ENCODE assay signal across 14 mouse cellular contexts in the genomic region with DNA sequence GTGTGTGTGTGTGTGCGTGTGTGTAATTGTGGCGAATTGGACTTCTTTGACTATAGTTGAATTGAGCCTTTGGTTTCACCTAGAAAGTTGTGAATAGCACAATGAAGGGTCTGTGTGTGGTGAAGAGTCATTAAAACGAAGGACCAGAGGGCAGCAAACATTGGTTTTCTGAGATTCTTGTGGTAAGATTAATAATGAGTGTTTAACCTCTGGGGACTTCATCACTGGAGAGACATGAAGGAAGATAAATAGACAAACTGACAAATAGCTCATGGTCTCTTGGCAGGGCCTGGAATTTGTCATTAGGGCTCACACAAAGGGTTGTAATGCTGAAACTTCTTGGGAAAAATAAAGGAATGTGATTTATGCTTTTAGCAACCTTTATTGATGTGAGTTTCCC. TPM values are rescaled to one million over a fixed set of nuclear protein-coding genes. Genes with fewer than 3 reads are reported as not detected.
"Had no signal": no experiment of that assay in that cellular context is flagged by ENCODE, and none has a peak within 500 bp of the region (broad histone marks: within the 10 kb centered on the region; RNA-seq: fewer than 3 reads in every experiment).

No protein-coding gene starts in this region.

- H3K4me3 ChIP-seq: limb, embryonic 13.5 days; midbrain, embryonic 15.5 days; neural tube, embryonic 13.5 days; stomach, embryonic 15.5 days had no signal

- H3K27me3 ChIP-seq: limb, embryonic 13.5 days; midbrain, embryonic 15.5 days; neural tube, embryonic 13.5 days; stomach, embryonic 15.5 days had no signal

- H3K4me2 ChIP-seq: limb, embryonic 13.5 days; midbrain, embryonic 15.5 days; neural tube, embryonic 13.5 days; stomach, embryonic 15.5 days had no signal

- H3K27ac ChIP-seq: limb, embryonic 13.5 days; liver, embryonic 14.5 days; midbrain, embryonic 15.5 days; neural tube, embryonic 13.5 days; stomach, embryonic 15.5 days had no signal

- DNase-seq: kidney, postnatal 36 days; layer of hippocampus, adult 9-11 months; layer of hippocampus, postnatal 36 days; lung, adult 18-20 months; retina, postnatal 1 day; right cerebral cortex, postnatal 14 days; thymus, postnatal 36 days had no signal

- ATAC-seq: midbrain, embryonic 15.5 days had no signal

- H3K9me3 ChIP-seq: limb, embryonic 13.5 days; midbrain, embryonic 15.5 days; neural tube, embryonic 13.5 days; stomach, embryonic 15.5 days had no signal

- H3K36me3 ChIP-seq: limb, embryonic 13.5 days; midbrain, embryonic 15.5 days; neural tube, embryonic 13.5 days; stomach, embryonic 15.5 days had no signal

- H3K9ac ChIP-seq: limb, embryonic 13.5 days; liver, embryonic 14.5 days; midbrain, embryonic 15.5 days; neural tube, embryonic 13.5 days; stomach, embryonic 15.5 days had no signal

- H3K4me1 ChIP-seq: limb, embryonic 13.5 days; midbrain, embryonic 15.5 days; stomach, embryonic 15.5 days had no signal

RNA-seq across cellular contexts. Expression of a gene that starts 58.9 kb away (rescaled TPM):
- total RNA-seq: megakaryocyte-erythroid progenitor cell, adult 5-6 weeks had no signal
- polyA plus RNA-seq: liver, adult 2 months had no signal
